Mouse (Mus musculus) CH12.LX (cell line): Measurements from ENCODE around the gene Traip. TPM values are rescaled to one million over a fixed set of nuclear protein-coding genes. Genes with fewer than 3 reads are reported as not detected.

Experiments
- DNase-seq: peaks from one replicate; pipeline ENCODE4 v3.0.0-alpha.2; 2013; ENCODE audit errors: extremely low read depth
- H3K27ac ChIP-seq: 2 replicates; pipeline ENCODE4 v1.5.1; 2012; ENCODE audit warnings: low read depth, mild to moderate bottlenecking, control low read depth, moderate library complexity; ENCODE audit not compliant: insufficient read depth
- H3K27me3 ChIP-seq: replicated peaks from 2 replicates; pipeline ENCODE3; 2012; ENCODE audit warnings: inconsistent platforms
- H3K36me3 ChIP-seq, 2 experiments: replicated peaks in 1 of 2; 2 replicates each; pipeline versions ENCODE3 to v1.6.1; 2012; ENCODE audit warnings: inconsistent platforms in 1 of 2, low read length in 1 of 2, mild to moderate bottlenecking in 1 of 2, mixed read lengths in 1 of 2, moderate library complexity in 1 of 2; ENCODE audit not compliant: control insufficient read depth in 1 of 2, insufficient read depth in 1 of 2
- H3K4me1 ChIP-seq, 2 experiments: 2 replicates each; pipeline ENCODE4 v1.6.1; 2012; ENCODE audit warnings: inconsistent platforms in 1 of 2, moderate library complexity in 1 of 2; ENCODE audit not compliant: insufficient read depth in 2 of 2, control insufficient read depth in 1 of 2
- H3K4me2 ChIP-seq: 2 replicates; pipeline ENCODE4 v1.6.1; 2012; ENCODE audit warnings: low read depth, mild to moderate bottlenecking, control low read depth; ENCODE audit not compliant: poor library complexity, insufficient read depth, severe bottlenecking
- H3K4me3 ChIP-seq, 3 experiments: fragments of 150-350 bp in 1 of 3; sonication (generic) in 1 of 3; replicated peaks in 1 of 3; 2 replicates each; pipeline versions ENCODE3 to v1.5.1; 2011 to 2012; ENCODE audit warnings: low read depth in 2 of 3, low read length in 2 of 3, mild to moderate bottlenecking in 2 of 3, moderate library complexity in 2 of 3, control low read depth in 1 of 3, improper control_type of control experiment in 1 of 3, inconsistent platforms in 1 of 3, mixed read lengths in 1 of 3; ENCODE audit not compliant: poor library complexity in 1 of 3
- H3K79me2 ChIP-seq: replicated peaks from 2 replicates; pipeline ENCODE4 v1.6.1; 2012; ENCODE audit warnings: mild to moderate bottlenecking, moderate library complexity; ENCODE audit not compliant: control insufficient read depth, poor library complexity, insufficient read depth, severe bottlenecking; ENCODE audit errors: extremely low read depth
- H3K9ac ChIP-seq: 2 replicates; pipeline ENCODE4 v1.6.1; 2012; ENCODE audit warnings: low read depth, mild to moderate bottlenecking, control low read depth, moderate library complexity; ENCODE audit not compliant: insufficient read depth
- H3K9me3 ChIP-seq: replicated peaks from 2 replicates; pipeline ENCODE3; 2012; ENCODE audit warnings: low read length, inconsistent platforms, mixed read lengths
- CTCF ChIP-seq, 2 experiments: IDR thresholded peaks in 1 of 2; conservative IDR thresholded peaks in 1 of 2; 2 replicates each; pipeline ENCODE4 v1.5.1; 2011 to 2012; ENCODE audit warnings: low read depth in 2 of 2, low read length in 2 of 2, improper control_type of control experiment in 1 of 2, inconsistent platforms in 1 of 2, mild to moderate bottlenecking in 1 of 2, moderate library complexity in 1 of 2
- E2F4 ChIP-seq: IDR thresholded peaks from 2 replicates; pipeline ENCODE4 v1.6.1; 2011; ENCODE audit warnings: low read depth, low read length, improper control_type of control experiment; ENCODE audit not compliant: insufficient replicate concordance
- ELF1 ChIP-seq: IDR thresholded peaks from 2 replicates; pipeline ENCODE4 v1.6.1; 2014; ENCODE audit warnings: low read depth, mild to moderate bottlenecking, inconsistent platforms, low read length, improper control_type of control experiment
- GABPA ChIP-seq: IDR thresholded peaks from 2 replicates; pipeline ENCODE4 v1.6.1; 2012; ENCODE audit warnings: low read depth, low read length, improper control_type of control experiment, inconsistent platforms; ENCODE audit not compliant: insufficient replicate concordance
- IRF4 ChIP-seq: IDR thresholded peaks from 2 replicates; pipeline ENCODE4 v1.6.1; 2014; ENCODE audit warnings: low read depth, mild to moderate bottlenecking, inconsistent platforms, low read length, improper control_type of control experiment
- JUN ChIP-seq: IDR thresholded peaks from 2 replicates; pipeline ENCODE4 v1.6.1; 2011; ENCODE audit warnings: low read depth, mild to moderate bottlenecking, low read length, improper control_type of control experiment, moderate library complexity; ENCODE audit not compliant: insufficient read depth
- JUND ChIP-seq: conservative IDR thresholded peaks from 2 replicates; pipeline ENCODE4 v1.6.1; 2011; ENCODE audit warnings: low read depth, low read length, improper control_type of control experiment
- KAT2A ChIP-seq: IDR thresholded peaks from 2 replicates; pipeline ENCODE4 v1.6.1; 2012; ENCODE audit warnings: low read length, improper control_type of control experiment, inconsistent platforms; ENCODE audit not compliant: insufficient replicate concordance
- MAFK ChIP-seq: IDR thresholded peaks from 2 replicates; pipeline ENCODE4 v1.6.1; 2011; ENCODE audit warnings: low read length, improper control_type of control experiment; ENCODE audit not compliant: insufficient replicate concordance
- MAX ChIP-seq: IDR thresholded peaks from 2 replicates; pipeline ENCODE4 v1.6.1; 2011; ENCODE audit warnings: low read length, improper control_type of control experiment
- MEF2A ChIP-seq: IDR thresholded peaks from 2 replicates; pipeline ENCODE4 v1.6.1; 2014; ENCODE audit warnings: low read depth, mild to moderate bottlenecking, inconsistent platforms, low read length, improper control_type of control experiment, borderline replicate concordance
- MXI1 ChIP-seq: IDR thresholded peaks from 2 replicates; pipeline ENCODE4 v1.6.1; 2011; ENCODE audit warnings: mild to moderate bottlenecking, low read depth, low read length, improper control_type of control experiment
- NRF1 ChIP-seq: IDR thresholded peaks from 2 replicates; pipeline ENCODE4 v1.6.1; 2014; ENCODE audit warnings: low read depth, mild to moderate bottlenecking, inconsistent platforms, low read length, improper control_type of control experiment, moderate library complexity
- PAX5 ChIP-seq: IDR thresholded peaks from 2 replicates; pipeline ENCODE4 v1.6.1; 2012; ENCODE audit warnings: low read length, inconsistent platforms, mixed read lengths
- POLR2A ChIP-seq: IDR thresholded peaks from 2 replicates; pipeline ENCODE4 v1.6.1; 2011; ENCODE audit warnings: low read depth, mild to moderate bottlenecking, improper control_type of control experiment, low read length
- POLR2AphosphoS2 ChIP-seq: IDR thresholded peaks from 2 replicates; pipeline ENCODE4 v1.6.1; 2011; ENCODE audit warnings: low read depth, low read length, improper control_type of control experiment
- RAD21 ChIP-seq: IDR thresholded peaks from 2 replicates; pipeline ENCODE4 v1.6.1; 2011; ENCODE audit warnings: low read depth, mild to moderate bottlenecking, low read length, improper control_type of control experiment, moderate library complexity
- RCOR1 ChIP-seq: conservative IDR thresholded peaks from 2 replicates; pipeline ENCODE4 v1.6.1; 2012; ENCODE audit warnings: low read depth, mild to moderate bottlenecking, inconsistent platforms, low read length, improper control_type of control experiment
- SIN3A ChIP-seq: IDR thresholded peaks from 2 replicates; pipeline ENCODE4 v1.6.1; 2012; ENCODE audit warnings: low read length, improper control_type of control experiment, inconsistent platforms
- SMC3 ChIP-seq: IDR thresholded peaks from 2 replicates; pipeline ENCODE4 v1.6.1; 2011; ENCODE audit warnings: low read depth, low read length, improper control_type of control experiment
- TBP ChIP-seq: conservative IDR thresholded peaks from 2 replicates; pipeline ENCODE4 v1.6.1; 2011; ENCODE audit warnings: low read depth, low read length, improper control_type of control experiment
- UBTF ChIP-seq: IDR thresholded peaks from 2 replicates; pipeline ENCODE4 v1.6.1; 2012; ENCODE audit warnings: low read depth, mild to moderate bottlenecking, inconsistent platforms, low read length, improper control_type of control experiment, moderate library complexity
- USF1 ChIP-seq: IDR thresholded peaks from 2 replicates; pipeline ENCODE4 v1.6.1; 2014; ENCODE audit warnings: low read depth, mild to moderate bottlenecking, inconsistent platforms, low read length, improper control_type of control experiment
- USF2 ChIP-seq: conservative IDR thresholded peaks from 2 replicates; pipeline ENCODE4 v1.6.1; 2011; ENCODE audit warnings: low read depth, low read length, improper control_type of control experiment
- ZKSCAN1 ChIP-seq: IDR thresholded peaks from 2 replicates; pipeline ENCODE4 v1.6.1; 2012; ENCODE audit warnings: low read depth, inconsistent platforms, low read length, improper control_type of control experiment, borderline replicate concordance
- ZMIZ1 ChIP-seq: IDR thresholded peaks from 2 replicates; pipeline ENCODE4 v1.6.1; 2012; ENCODE audit warnings: low read depth, mild to moderate bottlenecking, inconsistent platforms, low read length, improper control_type of control experiment
- ZNF384 ChIP-seq: IDR thresholded peaks from 2 replicates; pipeline ENCODE4 v1.6.1; 2012; ENCODE audit warnings: low read depth, low read length, improper control_type of control experiment, inconsistent platforms
- dilution Hi-C: fragments of 300-500 bp; cut with MboI; formaldehyde crosslinking; loops from 2 replicates; pipeline ENCODE4 v1.14.3; 2020; ENCODE audit warnings: low sequenced_read_pairs; ENCODE audit not compliant: extremely low pct_unique_long_range_greater_than_20kb, extremely low pct_ligation_motif_present
- in situ Hi-C: fragments of 300-500 bp; cut with MboI; formaldehyde crosslinking; loops from 3 replicates; pipeline ENCODE4 v1.14.3; 2019; ENCODE audit warnings: low sequenced_read_pairs, low pct_ligation_motif_present, low pct_unique_long_range_greater_than_20kb, mixed read lengths
- polyA plus RNA-seq: library from polyadenylated mRNA; unstranded; fragments of >175 nt; gene quantifications from 2 replicates; pipeline ENCODE4 v1.2.1, GENCODE M21; 2012; ENCODE audit warnings: low read depth; ENCODE audit not compliant: insufficient read length
- total RNA-seq, 2 experiments: library from RNA; depleted of rRNA; stranded (reverse); fragments of 300-350 nt in 1 of 2; fragments of >200 nt in 1 of 2; gene quantifications; 2 replicates each; pipeline ENCODE4 v1.2.3; 2012 to 2014

Traip gene
- total and polyA plus RNA-seq, 3 experiments: 21.6 to 33.0 (median 25.6) TPM

- Histone ChIP-seq H3K27ac (no peak within 1 kb of the TSS), H3K27me3 (peaks cover 93% of the 10 kb centered on the region), H3K9me3 (no peaks in the 10 kb centered on the region), H3K4me2 (no peak within 1 kb of the TSS), H3K36me3 (no peaks in the 10 kb centered on the region), H3K4me3 (no peak within 1 kb of the TSS)
- no peak for DNase-seq
- TF ChIP-seq GABPA: no peak
- no peak for TF ChIP-seq KAT2A
- TF ChIP-seq USF1: no peak
- no peak for TF ChIP-seq IRF4
- no peak for TF ChIP-seq JUN
- TF ChIP-seq POLR2AphosphoS2: no peak
- TF ChIP-seq CTCF (conservative IDR thresholded peaks at IDR 0.05 in 1 of 2, IDR thresholded peaks at IDR 0.05 in 1 of 2; ENCODE audit: low read depth in 2 of 2, low read length in 2 of 2): no peak
- no peak for TF ChIP-seq TBP
- no peak for TF ChIP-seq PAX5
- no peak for TF ChIP-seq USF2
- no peak for TF ChIP-seq ELF1
- TF ChIP-seq E2F4: no peak
- no peak for TF ChIP-seq MEF2A
- no peak for TF ChIP-seq SIN3A
- no peak for TF ChIP-seq ZNF384
- TF ChIP-seq SMC3: no peak
- no peak for TF ChIP-seq RAD21
- TF ChIP-seq, all 38 proteins: peak for 0
- Histone ChIP-seq H3K9ac (no peak within 1 kb of the TSS), H3K79me2 (no peaks in the 10 kb centered on the region), H3K4me1 (peaks cover 6 to 10% of the 10 kb centered on the region in 2 experiments)
- in situ Hi-C loops (no loop called here), dilution Hi-C loops (no loop called here)
Observed at GRCm38 (mm10) chr9:107928169-107928568, 21.8 kb upstream of the Traip start, which contains the start of gene Actl11. Actl11 (plus strand) TSS chr9:107928469.

DNA sequence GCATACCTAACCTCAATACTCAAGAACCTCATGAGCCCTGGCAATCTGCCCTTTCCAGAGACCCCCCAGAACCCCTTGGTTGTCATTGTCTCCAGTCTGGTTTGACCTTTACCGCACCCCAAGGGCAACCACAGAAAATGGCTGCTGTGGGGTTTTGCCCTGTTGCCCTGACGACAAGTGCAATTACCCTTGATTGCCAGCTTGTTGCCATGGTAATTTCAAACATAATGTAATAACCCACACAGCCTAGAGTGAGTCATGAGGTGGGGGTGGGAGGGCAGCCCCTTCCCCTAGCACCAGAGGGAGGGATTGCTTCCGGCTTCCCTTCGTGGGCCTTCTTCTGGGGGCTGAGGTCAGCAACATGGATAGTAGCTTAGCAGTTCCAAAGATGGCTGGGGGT, 17.7 kb upstream of the Traip start:
- Histone ChIP-seq H3K9me3 (no peaks in the 10 kb centered on the region), H3K79me2 (no peaks in the 10 kb centered on the region), H3K4me3 (no peak overlapping the region), H3K9ac (no peak overlapping the region), H3K27me3 (peaks cover 96% of the 10 kb centered on the region), H3K27ac (no peak overlapping the region), H3K36me3 (no peaks in the 10 kb centered on the region), H3K4me1 (no peaks in the 10 kb centered on the region), H3K4me2 (no peak overlapping the region)
- no peak for DNase-seq
- in situ Hi-C loops: no loop called here
- dilution Hi-C loops: no loop called here
- no peak for TF ChIP-seq RAD21
- no peak for TF ChIP-seq NRF1
- TF ChIP-seq ZMIZ1: no peak
- no peak for TF ChIP-seq JUN
- no peak for TF ChIP-seq JUND
- TF ChIP-seq SIN3A: no peak
- no peak for TF ChIP-seq POLR2AphosphoS2
- TF ChIP-seq MXI1: no peak
- no peak for TF ChIP-seq UBTF
- no peak for TF ChIP-seq CTCF (conservative IDR thresholded peaks at IDR 0.05 in 1 of 2, IDR thresholded peaks at IDR 0.05 in 1 of 2; ENCODE audit: low read depth in 2 of 2, low read length in 2 of 2)
- no peak for TF ChIP-seq USF1
- no peak for TF ChIP-seq ZKSCAN1
- no peak for TF ChIP-seq POLR2A
- TF ChIP-seq MEF2A: no peak
- no peak for TF ChIP-seq E2F4
- TF ChIP-seq RCOR1: no peak
- no peak for TF ChIP-seq MAX
- TF ChIP-seq MAFK: no peak
